Mouse (Mus musculus) forebrain, embryonic 10.5 days (tissue): ENCODE data around the gene Nbeal2. TPM values are rescaled to one million over a fixed set of nuclear protein-coding genes. Genes with fewer than 3 reads are reported as not detected.

Experiments used
- DNase-seq: peaks from one replicate; pipeline ENCODE4 v3.0.0-alpha.2; 2017; ENCODE audit warnings: low spot score; ENCODE audit errors: extremely low spot score
- H3K27ac ChIP-seq: fragments of 300-500 bp; sonication (generic); 2 replicates; pipeline ENCODE4 v1.5.1; 2016; ENCODE audit warnings: mild to moderate bottlenecking
- H3K27me3 ChIP-seq: fragments of 300-500 bp; sonication (generic); 2 replicates; pipeline ENCODE4 v1.6.1; 2016; ENCODE audit warnings: mild to moderate bottlenecking; ENCODE audit not compliant: poor library complexity, severe bottlenecking
- H3K36me3 ChIP-seq: fragments of 300-500 bp; sonication (generic); replicated peaks from 2 replicates; pipeline ENCODE4 v1.6.1; 2016; ENCODE audit warnings: mild to moderate bottlenecking, moderate library complexity
- H3K4me1 ChIP-seq: fragments of 300-500 bp; sonication (generic); 2 replicates; pipeline ENCODE4 v1.6.1; 2016
- H3K4me3 ChIP-seq: fragments of 300-500 bp; sonication (generic); 2 replicates; pipeline ENCODE4 v1.5.1; 2016; ENCODE audit warnings: mild to moderate bottlenecking, moderate library complexity
- H3K9me3 ChIP-seq: fragments of 300-500 bp; sonication (generic); 2 replicates; pipeline ENCODE4 v1.6.1; 2016; ENCODE audit warnings: mild to moderate bottlenecking, moderate library complexity
- WGBS: fragments of 180-500 bp; shearing (Covaris S2); methylation state at CpG from one replicate; pipeline ENCODE4 v1.1.7; 2016; 5-methylcytosine and 5-hydroxymethylcytosine counted together
- microRNA-seq: library from miRNA; unstranded; fragments of <30 nt; microRNA quantifications from one replicate; pipeline ENCODE4, GENCODE M21; 2017
- polyA plus RNA-seq: library from polyadenylated mRNA; unstranded; fragments of >200 nt; fragmentation: Nextera tagmentation; extraction: Ambion mirVana; gene quantifications from 2 replicates; pipeline ENCODE4 v1.2.1, GENCODE M21; 2016

The Nbeal2 gene
- polyA plus RNA-seq, 1 experiment from 2014 or later, result 1.4 TPM

DNA sequence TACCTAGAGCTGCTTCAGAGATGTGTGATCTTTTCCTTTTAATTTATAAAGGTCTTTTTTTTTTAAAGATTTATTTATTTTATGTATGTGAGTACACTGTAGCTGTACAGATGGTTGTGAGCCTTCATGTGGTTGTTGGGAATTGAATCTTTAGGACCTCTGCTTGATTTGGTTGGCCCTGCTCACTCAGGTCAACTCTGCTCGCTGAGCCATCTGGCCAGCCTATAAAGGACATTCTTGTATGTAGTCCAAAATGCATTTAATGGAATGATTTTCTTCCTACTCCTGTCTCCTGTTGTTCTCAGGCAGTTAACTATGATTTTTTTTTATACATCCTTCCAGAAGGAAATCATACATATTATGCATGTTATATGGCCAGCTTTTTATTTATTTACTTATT, 70.4 kb downstream of the Nbeal2 start:
- no peak for DNase-seq
- Histone ChIP-seq H3K9me3 (no peaks in the 10 kb centered on the region), H3K27me3 (no peaks in the 10 kb centered on the region), H3K4me3 (no peak overlapping the region), H3K4me1 (no peaks in the 10 kb centered on the region), H3K27ac (no peak overlapping the region), H3K36me3 (peaks cover 73% of the 10 kb centered on the region)
- WGBS, result 96% methylated on average over 1 of the region's 1 CpGs

- Histone ChIP-seq H3K4me1 (no peaks in the 10 kb centered on the region), H3K27ac (no peak overlapping the region), H3K36me3 (peaks cover 76% of the 10 kb centered on the region), H3K27me3 (no peaks in the 10 kb centered on the region), H3K4me3 (no peak overlapping the region), H3K9me3 (no peaks in the 10 kb centered on the region)
- no peak for DNase-seq
- 93% methylated on average over 2 of the region's 2 CpGs for WGBS
Observed at GRCm38 (mm10) chr9:110582161-110582560, 71.8 kb downstream of the Nbeal2 start.

Small RNAs within 50 kb of the gene (microRNA-seq; reads per million reads assigned to microRNA genes)
- not detected for gene Mir8107

Other genes with a start within 250 kb of the Nbeal2 start
- 15.1 and 15.2 TPM in 2 replicates for gene Ptpn23, start 245.9 kb downstream of the Nbeal2 start, polyA plus RNA-seq
- gene Ngp, start 234.4 kb downstream of the Nbeal2 start, polyA plus RNA-seq, result not detected in 2 replicates
- gene Klhl18, start 177.5 kb downstream of the Nbeal2 start, polyA plus RNA-seq, result 8.2 TPM in 2 replicates
- gene Kif9, start 177.2 kb downstream of the Nbeal2 start, polyA plus RNA-seq, result 0.70 and 1.1 TPM in 2 replicates
- 35.3 and 38.0 TPM in 2 replicates for gene Setd2, start 121.6 kb downstream of the Nbeal2 start, polyA plus RNA-seq
- gene Nradd, start 29.7 kb downstream of the Nbeal2 start, polyA plus RNA-seq, result 36.3 and 36.4 TPM in 2 replicates
- gene Ccdc12, start 2.3 kb upstream of the Nbeal2 start, polyA plus RNA-seq, result 178 and 183 TPM in 2 replicates
- gene Myl3, start 87.7 kb upstream of the Nbeal2 start, polyA plus RNA-seq, result 0.27 and 0.54 TPM in 2 replicates
- gene Pth1r, start 93.0 kb upstream of the Nbeal2 start, polyA plus RNA-seq, result 19.2 and 23.0 TPM in 2 replicates
- gene Prss42, start 144.0 kb upstream of the Nbeal2 start, polyA plus RNA-seq, result not detected in 2 replicates
- not detected in 2 replicates for gene Prss44, start 159.8 kb upstream of the Nbeal2 start, polyA plus RNA-seq
- gene Prss43, start 172.5 kb upstream of the Nbeal2 start, polyA plus RNA-seq, result not detected in 2 replicates
- not detected in 2 replicates for gene Prss45, start 180.4 kb upstream of the Nbeal2 start, polyA plus RNA-seq
- not detected in 2 replicates for gene Prss46, start 190.3 kb upstream of the Nbeal2 start, polyA plus RNA-seq
- gene Prss50, start 203.8 kb upstream of the Nbeal2 start, polyA plus RNA-seq, result 0.76 and 1.1 TPM in 2 replicates
- gene Als2cl, start 225.7 kb upstream of the Nbeal2 start, polyA plus RNA-seq, result 0.90 and 0.97 TPM in 2 replicates
- 0.14 and 0.26 TPM in 2 replicates for gene Tmie, start 226.0 kb upstream of the Nbeal2 start, polyA plus RNA-seq